Mouse (Mus musculus) stomach, embryonic 14.5 days (tissue): ENCODE results near the gene Foxj2. TPM values are rescaled to one million over a fixed set of nuclear protein-coding genes. Genes with fewer than 3 reads are reported as not detected.

ENCODE experiments used
- ATAC-seq: fragments of 200-750 bp; cut with Nextera tagmentation; 2 replicates; pipeline ENCODE4 v1.8.0; 2017; ENCODE audit warnings: low read depth, moderate TSS enrichment; ENCODE audit not compliant: insufficient number of reproducible peaks, insufficient read depth, low FRiP score
- H3K27ac ChIP-seq: fragments of 300-500 bp; sonication (generic); 2 replicates; pipeline ENCODE4 v1.5.1; 2014; ENCODE audit warnings: mild to moderate bottlenecking, low read length, moderate library complexity, mixed read lengths
- H3K27me3 ChIP-seq: fragments of 300-500 bp; sonication (generic); 2 replicates; pipeline ENCODE4 v1.6.1; 2014; ENCODE audit warnings: low read length, control low read depth, mixed read lengths; ENCODE audit not compliant: control insufficient read depth, insufficient read depth
- H3K36me3 ChIP-seq: fragments of 300-500 bp; sonication (generic); 2 replicates; pipeline ENCODE4 v1.6.1; 2014; ENCODE audit warnings: mild to moderate bottlenecking, control low read depth, low read length, moderate library complexity, mixed read lengths; ENCODE audit not compliant: control insufficient read depth, insufficient read depth
- H3K4me1 ChIP-seq: fragments of 300-500 bp; sonication (generic); 2 replicates; pipeline ENCODE4 v1.6.1; 2014; ENCODE audit warnings: low read length, control low read depth, mixed read lengths; ENCODE audit not compliant: control insufficient read depth, insufficient read depth
- H3K4me2 ChIP-seq: fragments of 300-500 bp; sonication (generic); replicated peaks from 2 replicates; pipeline ENCODE4 v1.6.1; 2014; ENCODE audit warnings: low read depth, low read length, control low read depth
- H3K4me3 ChIP-seq: fragments of 300-500 bp; sonication (generic); 2 replicates; pipeline ENCODE4 v1.5.1; 2014; ENCODE audit warnings: low read depth, low read length, control low read depth
- H3K9ac ChIP-seq: fragments of 300-500 bp; sonication (generic); replicated peaks from 2 replicates; pipeline ENCODE4 v1.6.1; 2014; ENCODE audit warnings: low read depth, mild to moderate bottlenecking, control low read depth, low read length, moderate library complexity, mixed read lengths
- H3K9me3 ChIP-seq: fragments of 300-500 bp; sonication (generic); 2 replicates; pipeline ENCODE4 v1.6.1; 2016; ENCODE audit warnings: low read depth, low read length, control low read depth; ENCODE audit not compliant: control insufficient read depth
- WGBS: fragments of 180-500 bp; shearing (Covaris S2); extraction: QIAGEN DNeasy Blood & Tissue Kit; methylation state at CpG from one replicate; pipeline ENCODE4 v1.1.7; 2014; 5-methylcytosine and 5-hydroxymethylcytosine counted together
- polyA plus RNA-seq: library from polyadenylated mRNA; unstranded; fragments of >200 nt; fragmentation: Nextera tagmentation; extraction: Ambion mirVana; gene quantifications from 2 replicates; pipeline ENCODE4 v1.2.1, GENCODE M21; 2014

Gene Foxj2
- polyA plus RNA-seq, 1 experiment from 2014 or later: 6.7 TPM

GRCm38 (mm10) chr6:122810615-122811279 lies 9.0 kb upstream of the Foxj2 start:
- Histone ChIP-seq H3K27ac (peak overlapping the region; percentile 100), H3K36me3 (no peaks in the 10 kb centered on the region), H3K27me3 (no peaks in the 10 kb centered on the region), H3K9ac (peak overlapping the region; percentile 49), H3K4me2 (peak overlapping the region; percentile 65), H3K4me1 (0 out of 2 replicates have a peak, but pooled peaks cover 2% of the 10 kb centered on the region), H3K4me3 (peak overlapping the region; percentile 56), H3K9me3 (no peaks in the 10 kb centered on the region)
- under 1% methylated on average over 30 of the region's 30 CpGs for WGBS
- ATAC-seq: peak; percentile 99

GRCm38 (mm10) chr6:122811280-122811652 lies 8.4 kb upstream of the Foxj2 start:
- Histone ChIP-seq H3K36me3 (no peaks in the 10 kb centered on the region), H3K4me2 (peak overlapping the region; percentile 30), H3K27me3 (no peaks in the 10 kb centered on the region), H3K27ac (peak overlapping the region; percentile 100), H3K4me1 (0 out of 2 replicates have a peak, but pooled peaks cover 2% of the 10 kb centered on the region), H3K9ac (peak overlapping the region; percentile 49), H3K9me3 (no peaks in the 10 kb centered on the region), H3K4me3 (peak overlapping the region; percentile 56)
- WGBS: under 1% methylated on average over 38 of the region's 38 CpGs
- ATAC-seq: peak; percentile 94

GRCm38 (mm10) chr6:122811771-122812600 lies 7.7 kb upstream of the Foxj2 start:
- peak; percentile 51; the same call in 1 of the 2 replicates for ATAC-seq
- 0 out of 2 replicates have a peak, but pooled peaks cover 2% of the 10 kb centered on the region for H3K4me1 ChIP-seq
- 27% methylated on average over 16 of the region's 16 CpGs for WGBS
- H3K27ac ChIP-seq: peak overlapping the region; percentile 100
- H3K4me2 ChIP-seq: peak overlapping the region; percentile 30
- H3K9me3 ChIP-seq: no peaks in the 10 kb centered on the region
- H3K9ac ChIP-seq: no peak overlapping the region
- H3K36me3 ChIP-seq: no peaks in the 10 kb centered on the region
- no peaks in the 10 kb centered on the region for H3K27me3 ChIP-seq
- H3K4me3 ChIP-seq: peak overlapping the region; percentile 56

GRCm38 (mm10) chr6:122812716-122813115 lies 7.0 kb upstream of the Foxj2 start:
- Histone ChIP-seq H3K4me2 (no peak overlapping the region), H3K36me3 (no peaks in the 10 kb centered on the region), H3K9me3 (no peaks in the 10 kb centered on the region), H3K27ac (no peak overlapping the region), H3K4me1 (0 out of 2 replicates have a peak, but pooled peaks cover 2% of the 10 kb centered on the region), H3K4me3 (no peak overlapping the region), H3K9ac (no peak overlapping the region), H3K27me3 (no peaks in the 10 kb centered on the region)
- ATAC-seq: no peak
- 90% methylated on average over 4 of the region's 4 CpGs for WGBS

- Histone ChIP-seq H3K9ac (no peak overlapping the region), H3K27me3 (no peaks in the 10 kb centered on the region), H3K4me1 (0 out of 2 replicates have a peak, but pooled peaks cover 2% of the 10 kb centered on the region), H3K9me3 (no peaks in the 10 kb centered on the region), H3K36me3 (no peaks in the 10 kb centered on the region), H3K4me3 (no peak overlapping the region), H3K27ac (no peak overlapping the region), H3K4me2 (no peak overlapping the region)
- WGBS: 85% methylated on average over 4 of the region's 4 CpGs
- ATAC-seq: no peak
Observed at GRCm38 (mm10) chr6:122813640-122814039, 6.1 kb upstream of the Foxj2 start.

GRCm38 (mm10) chr6:122820071-122820798 lies 521 bp downstream of the Foxj2 start:
- peak overlapping the region; percentile 73 for H3K4me3 ChIP-seq
- peak overlapping the region; percentile 84 for H3K27ac ChIP-seq
- peaks cover 15% of the 10 kb centered on the region for H3K4me1 ChIP-seq
- H3K9ac ChIP-seq: peak overlapping the region; percentile 92
- peak overlapping the region; percentile 71 for H3K4me2 ChIP-seq
- no peaks in the 10 kb centered on the region for H3K27me3 ChIP-seq
- H3K9me3 ChIP-seq: no peaks in the 10 kb centered on the region
- WGBS: 0% methylated on average over 35 of the region's 38 CpGs
- ATAC-seq: peak; percentile 46
- H3K36me3 ChIP-seq: no peaks in the 10 kb centered on the region

GRCm38 (mm10) chr6:122820799-122821650 lies 1.3 kb downstream of the Foxj2 start:
- H3K36me3 ChIP-seq: no peaks in the 10 kb centered on the region
- H3K27me3 ChIP-seq: no peaks in the 10 kb centered on the region
- WGBS: 33% methylated on average over 15 of the region's 15 CpGs
- H3K27ac ChIP-seq: no peak overlapping the region
- H3K4me1 ChIP-seq: peaks cover 15% of the 10 kb centered on the region
- no peaks in the 10 kb centered on the region for H3K9me3 ChIP-seq
- ATAC-seq: no peak
- peak overlapping the region; percentile 73 for H3K4me3 ChIP-seq
- no peak overlapping the region; the same call in 1 of the 2 replicates for H3K9ac ChIP-seq
- peak overlapping the region; percentile 71 for H3K4me2 ChIP-seq
